In the genomic region with DNA sequence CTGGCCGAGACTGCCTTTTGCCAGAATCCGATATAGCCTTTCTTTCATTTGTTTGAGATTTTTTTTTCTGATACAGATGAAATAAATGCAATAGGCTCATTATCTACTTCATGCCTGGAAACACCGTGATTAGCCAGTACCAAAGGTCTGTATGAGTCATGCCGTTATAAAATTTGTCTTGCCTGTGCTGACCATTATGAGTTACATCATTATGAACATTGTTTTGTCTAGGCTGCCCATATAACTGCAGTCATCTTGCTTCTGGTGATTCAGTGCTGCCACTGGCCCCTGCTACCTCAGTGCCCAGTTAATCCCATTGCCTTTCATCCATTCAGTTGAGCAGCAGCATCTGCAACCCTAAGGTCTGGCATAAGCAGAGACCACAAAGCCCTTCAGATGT, we compare ENCODE assay signal across 19 mouse cellular contexts. TPM values are rescaled to one million over a fixed set of nuclear protein-coding genes. Genes with fewer than 3 reads are reported as not detected.
"Had no signal": no experiment of that assay in that cellular context is flagged by ENCODE, and none has a peak within 500 bp of the region (broad histone marks: within the 10 kb centered on the region; RNA-seq: fewer than 3 reads in every experiment).

No protein-coding gene starts in this region.

- H3K4me1 ChIP-seq: liver, embryonic 15.5 days had no signal

- H3K9ac ChIP-seq: liver, embryonic 15.5 days; lung, embryonic 14.5 days; midbrain, embryonic 15.5 days; neural tube, embryonic 13.5 days had no signal

- H3K4me3 ChIP-seq: limb, embryonic 10.5 days; liver, embryonic 15.5 days; megakaryocyte, embryonic 14.5 days; midbrain, embryonic 15.5 days; neural tube, embryonic 13.5 days had no signal

- H3K9me3 ChIP-seq: limb, embryonic 10.5 days; liver, embryonic 15.5 days; midbrain, embryonic 15.5 days; neural tube, embryonic 13.5 days had no signal

- ATAC-seq: midbrain, embryonic 15.5 days had no signal

- H3K27me3 ChIP-seq: midbrain, embryonic 15.5 days; neural tube, embryonic 13.5 days had no signal

- H3K27ac ChIP-seq: limb, embryonic 10.5 days; liver, embryonic 15.5 days; macrophage; midbrain, embryonic 15.5 days; neural tube, embryonic 13.5 days had no signal

- DNase-seq: kidney, adult 18-20 months; kidney, postnatal 10 days; layer of hippocampus, postnatal 36 days; lung, embryonic 14.5 days; lung, postnatal 10 days; retina, postnatal 1 day; right cerebral cortex, postnatal 4 days; thymus, adult 18-20 months; thymus, postnatal 25 days had no signal

- H3K36me3 ChIP-seq: limb, embryonic 10.5 days; liver, embryonic 15.5 days; midbrain, embryonic 15.5 days; neural tube, embryonic 13.5 days had no signal

- H3K4me2 ChIP-seq: liver, embryonic 11.5 days; liver, embryonic 15.5 days; lung, embryonic 14.5 days; midbrain, embryonic 11.5 days; midbrain, embryonic 15.5 days; neural tube, embryonic 13.5 days had no signal

RNA-seq across cellular contexts. Expression of a gene that starts 1.7 kb away (rescaled TPM):
- total RNA-seq: monocyte, adult 5-6 weeks had no signal
- polyA plus RNA-seq: macrophage; urinary bladder, adult 2 months had no signal
